Comparison of ENCODE assay signal across 15 mouse cellular contexts in the genomic region with DNA sequence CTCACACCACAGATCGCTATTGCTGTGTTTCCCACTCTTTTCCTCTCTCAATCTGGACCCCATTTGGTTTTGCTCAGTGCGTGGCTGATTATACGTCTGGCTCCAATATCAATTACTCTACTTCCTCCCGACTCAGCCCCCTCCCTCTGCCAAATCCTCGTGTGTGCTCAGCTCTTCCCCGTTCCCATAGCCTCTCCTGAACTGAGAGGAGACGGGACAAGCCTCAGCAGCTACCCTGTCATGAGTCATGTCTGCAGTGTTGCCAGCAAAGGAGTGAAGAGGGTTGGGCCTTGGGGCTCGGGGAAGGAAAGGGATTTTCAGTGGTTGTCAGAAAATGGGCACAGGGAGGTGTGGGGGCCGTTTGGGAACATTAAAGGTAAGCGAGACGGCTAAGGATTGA. TPM values are rescaled to one million over a fixed set of nuclear protein-coding genes. Genes with fewer than 3 reads are reported as not detected.
DNase-seq lines count a peak whose midpoint lies in the region; ATAC-seq and TF ChIP-seq lines count a peak whose summit lies in the region.
"Had no signal": no experiment of that assay in that cellular context is flagged by ENCODE, and none has a peak within 500 bp of the region (broad histone marks: within the 10 kb centered on the region; RNA-seq: fewer than 3 reads in every experiment).

No protein-coding gene starts in this region.

- no peak overlapping the region for H3K4me3 ChIP-seq in forebrain, postnatal 0 days (ENCODE audit: low read depth, low read length)
- H3K4me3 ChIP-seq in forebrain, embryonic 13.5 days = no peak overlapping the region
- H3K4me3 ChIP-seq: left cerebral cortex, adult 2 months; liver, embryonic 13.5 days; midbrain, embryonic 12.5 days; neural tube, embryonic 13.5 days had no signal

- no peaks in the 10 kb centered on the region for H3K9me3 ChIP-seq in forebrain, postnatal 0 days (ENCODE audit: low read length)
- no peaks in the 10 kb centered on the region for H3K9me3 ChIP-seq in forebrain, embryonic 13.5 days (replicated peaks)
- H3K9me3 ChIP-seq: liver, embryonic 13.5 days; midbrain, embryonic 12.5 days; neural tube, embryonic 13.5 days had no signal

- peaks cover 6% of the 10 kb centered on the region; the same call in 1 of the 2 replicates for H3K27me3 ChIP-seq in forebrain, postnatal 0 days (ENCODE audit: insufficient read depth, low read length)
- peaks cover 28% of the 10 kb centered on the region for H3K27me3 ChIP-seq in forebrain, embryonic 13.5 days

- no peak overlapping the region for H3K27ac ChIP-seq in forebrain, postnatal 0 days (ENCODE audit: low read depth, low read length)
- H3K27ac ChIP-seq in forebrain, embryonic 13.5 days = no peak overlapping the region
- H3K27ac ChIP-seq: left cerebral cortex, adult 2 months; liver, embryonic 13.5 days; midbrain, embryonic 12.5 days; neural tube, embryonic 13.5 days had no signal

- no peak overlapping the region for H3K9ac ChIP-seq in forebrain, postnatal 0 days
- no peak overlapping the region for H3K9ac ChIP-seq in forebrain, embryonic 13.5 days
- H3K9ac ChIP-seq: liver, embryonic 13.5 days; midbrain, embryonic 12.5 days; neural tube, embryonic 13.5 days had no signal

- peak; percentile 63 for DNase-seq in forebrain, postnatal 0 days
- peak; percentile 27 for DNase-seq in right cerebral cortex, postnatal 14 days
- no peak for DNase-seq in right cerebral cortex, postnatal 10 days (ENCODE audit: low spot score in 2 of 2)
- DNase-seq in layer of hippocampus, adult 9-11 months = peak; percentile 54
- peak; percentile 64 for DNase-seq in urinary bladder, postnatal 36 days (ENCODE audit: low spot score in 2 of 2)
- DNase-seq in cerebellum, adult 9-10 months = no peak
- DNase-seq: gastrocnemius, postnatal 25 days; liver, embryonic 13.5 days; thymus, adult 2 months had no signal

- no peaks in the 10 kb centered on the region for H3K36me3 ChIP-seq in forebrain, postnatal 0 days (ENCODE audit: insufficient read depth)
- no peaks in the 10 kb centered on the region for H3K36me3 ChIP-seq in forebrain, embryonic 13.5 days (ENCODE audit: poor library complexity, severe bottlenecking)
- H3K36me3 ChIP-seq: liver, embryonic 13.5 days; midbrain, embryonic 12.5 days; neural tube, embryonic 13.5 days had no signal

- H3K4me1 ChIP-seq in forebrain, postnatal 0 days (ENCODE audit: insufficient read depth) = no peaks in the 10 kb centered on the region
- peaks cover 9% of the 10 kb centered on the region; the same call in 1 of the 2 replicates for H3K4me1 ChIP-seq in forebrain, embryonic 13.5 days
- H3K4me1 ChIP-seq: liver, embryonic 13.5 days had no signal

- TF ChIP-seq CTCF in forebrain, postnatal 0 days (IDR thresholded peaks at IDR 0.05; ENCODE audit: low read depth) = no peak

- H3K4me2 ChIP-seq in forebrain, postnatal 0 days (ENCODE audit: low read depth) = 0 out of 2 replicates have a peak overlapping the region, but pooled peaks have one; percentile 10
- no peak overlapping the region for H3K4me2 ChIP-seq in forebrain, embryonic 13.5 days
- H3K4me2 ChIP-seq: liver, embryonic 13.5 days; midbrain, embryonic 12.5 days; neural tube, embryonic 13.5 days had no signal

- WGBS in forebrain, postnatal 0 days = 50% methylated on average over 11 of the region's 11 CpGs
- WGBS in forebrain, embryonic 13.5 days = 72% methylated on average over 11 of the region's 11 CpGs

- ATAC-seq in forebrain, postnatal 0 days = peak; percentile 81
- ATAC-seq in forebrain, embryonic 13.5 days = no peak
- no peak for ATAC-seq in activated CD4-positive, CD25-positive, alpha-beta regulatory T cell, adult 4 months
- ATAC-seq: intestine, embryonic 16.5 days had no signal

RNA-seq across cellular contexts. Expression of a gene that starts 12.3 kb away (rescaled TPM):
- 0.10 TPM in 1 of 2 replicates, not detected in the other for total RNA-seq in forebrain, postnatal 0 days (2014; rRNA removed)
- polyA plus RNA-seq in forebrain, postnatal 0 days (2015; fragmentation: Nextera tagmentation; extraction: Ambion mirVana) = 0.04 and 0.06 TPM in 2 replicates
- polyA plus RNA-seq in forebrain, embryonic 13.5 days (2015; fragmentation: Nextera tagmentation; extraction: Ambion mirVana) = not detected in 2 replicates
- polyA plus RNA-seq in activated CD4-positive, CD25-positive, alpha-beta regulatory T cell, adult 4 months (2017; shearing (Covaris generic)) = not detected
- polyA plus RNA-seq: liver, embryonic 13.5 days had no signal

Comparison
In these comparisons a context has a peak if more than half of its experiments do, and no peak if none do; other contexts are left out.
1. DNase-seq: peak in forebrain, postnatal 0 days (single experiment), right cerebral cortex, postnatal 14 days (single experiment), layer of hippocampus, adult 9-11 months (single experiment) and urinary bladder, postnatal 36 days (2 of 2); none in right cerebral cortex, postnatal 10 days (0 of 2) and cerebellum, adult 9-10 months (single experiment).